Mouse (Mus musculus): ENCODE results near the gene Med15. TPM values are rescaled to one million over a fixed set of nuclear protein-coding genes. Genes with fewer than 3 reads are reported as not detected.
A peak's percentile ranks its signal among the peaks of the same experiment; 100 is the strongest.

Gene Med15
- polyA plus RNA-seq, 1 experiment from 2014 or later: 23.0 TPM

DNA sequence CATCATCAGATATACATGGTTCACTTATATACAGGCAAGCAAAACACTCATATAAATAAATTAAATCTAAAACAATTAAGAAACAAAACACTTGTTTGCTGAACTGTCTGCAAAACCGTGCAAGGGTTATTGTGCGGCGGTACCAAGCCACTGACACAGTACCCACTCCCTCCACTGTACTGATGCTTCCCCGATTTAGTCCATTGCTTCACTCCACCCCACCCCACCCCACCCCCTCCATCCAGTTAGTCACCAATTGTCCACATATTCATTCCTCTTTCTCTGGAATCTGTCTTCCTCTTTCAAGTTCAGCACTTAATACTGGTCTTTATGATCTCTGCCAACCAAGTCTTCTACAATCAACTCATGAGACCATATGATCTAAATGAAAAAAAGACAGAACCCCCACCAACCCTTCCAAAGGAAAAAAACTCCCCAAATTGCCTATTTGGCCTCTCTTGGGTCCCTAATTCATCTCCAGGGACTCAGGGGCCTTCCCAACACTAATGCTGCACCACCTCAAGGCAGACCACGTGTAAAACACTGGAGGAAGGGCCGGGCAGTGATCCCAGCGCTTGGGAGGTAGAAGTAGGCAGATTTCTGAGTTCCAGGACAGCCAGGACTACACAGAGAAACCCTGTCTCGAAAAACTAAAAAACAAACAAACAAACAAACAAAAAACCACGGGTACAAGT, 11.4 kb downstream of the Med15 start:
- 53% methylated on average over 9 of the region's 9 CpGs for WGBS
- ATAC-seq: no peak

DNA sequence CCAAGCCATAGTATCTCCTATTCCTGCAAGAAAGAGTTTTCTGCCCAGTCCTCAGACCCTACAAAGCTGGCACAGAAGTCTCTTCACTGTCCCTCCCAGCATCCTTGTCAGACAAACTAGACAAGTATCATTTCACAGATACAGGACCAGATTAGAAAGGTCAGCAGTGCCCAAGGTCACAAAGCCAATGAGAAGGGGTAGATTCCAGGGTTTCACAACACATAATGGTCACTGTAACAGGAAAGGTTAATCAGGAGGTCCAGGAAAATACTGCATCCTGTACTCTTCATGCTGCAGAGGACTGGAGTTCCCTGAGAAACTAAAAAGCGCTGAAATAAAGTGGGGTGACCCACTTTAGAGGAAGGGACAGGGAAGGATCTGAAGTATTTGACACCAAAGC, 14.9 kb downstream of the Med15 start:
- WGBS: 74% methylated on average over 1 of the region's 1 CpGs
- peaks cover 4% of the 10 kb centered on the region; the same call in 1 of the 2 replicates for H3K4me1 ChIP-seq (ENCODE audit: insufficient read depth, low read depth, low read length)
- ATAC-seq (no peak), DNase-seq (ENCODE audit: low spot score) (no peak)
- H3K9me3 ChIP-seq (ENCODE audit: low read length): no peaks in the 10 kb centered on the region
- no peak overlapping the region for H3K9ac ChIP-seq (replicated peaks; ENCODE audit: low read depth)
- H3K4me2 ChIP-seq (replicated peaks; ENCODE audit: low read depth, low read length): no peak overlapping the region
- no peak overlapping the region for H3K27ac ChIP-seq (ENCODE audit: low read length)
- TF ChIP-seq CTCF (IDR thresholded peaks at IDR 0.05): no peak
- TF ChIP-seq EP300 (IDR thresholded peaks at IDR 0.05): no peak
- no peaks in the 10 kb centered on the region for H3K36me3 ChIP-seq (ENCODE audit: insufficient read depth, low read length)
- H3K27me3 ChIP-seq (replicated peaks; ENCODE audit: insufficient read depth, low read length): no peaks in the 10 kb centered on the region
- H3K4me3 ChIP-seq (ENCODE audit: low read depth, low read length): no peak overlapping the region

More for the DNA sequence above, 11.4 kb downstream of the Med15 start:
- DNase-seq (ENCODE audit: low spot score): no peak
- peak overlapping the region; percentile 81 for H3K4me3 ChIP-seq (ENCODE audit: low read depth, low read length)
- no peaks in the 10 kb centered on the region for H3K27me3 ChIP-seq (replicated peaks; ENCODE audit: insufficient read depth, low read length)
- no peak overlapping the region for H3K27ac ChIP-seq (ENCODE audit: low read length)
- H3K9me3 ChIP-seq (ENCODE audit: low read length): no peaks in the 10 kb centered on the region
- H3K4me2 ChIP-seq (replicated peaks; ENCODE audit: low read depth, low read length): peak overlapping the region; percentile 63
- H3K9ac ChIP-seq (replicated peaks; ENCODE audit: low read depth): peak overlapping the region; percentile 90; the same call in 1 of the 2 replicates
- TF ChIP-seq CTCF (IDR thresholded peaks at IDR 0.05) (no peak), EP300 (IDR thresholded peaks at IDR 0.05) (no peak)
- H3K4me1 ChIP-seq (ENCODE audit: insufficient read depth, low read depth, low read length): peaks cover 4% of the 10 kb centered on the region; the same call in 1 of the 2 replicates
- H3K36me3 ChIP-seq (ENCODE audit: insufficient read depth, low read length): no peaks in the 10 kb centered on the region

DNA sequence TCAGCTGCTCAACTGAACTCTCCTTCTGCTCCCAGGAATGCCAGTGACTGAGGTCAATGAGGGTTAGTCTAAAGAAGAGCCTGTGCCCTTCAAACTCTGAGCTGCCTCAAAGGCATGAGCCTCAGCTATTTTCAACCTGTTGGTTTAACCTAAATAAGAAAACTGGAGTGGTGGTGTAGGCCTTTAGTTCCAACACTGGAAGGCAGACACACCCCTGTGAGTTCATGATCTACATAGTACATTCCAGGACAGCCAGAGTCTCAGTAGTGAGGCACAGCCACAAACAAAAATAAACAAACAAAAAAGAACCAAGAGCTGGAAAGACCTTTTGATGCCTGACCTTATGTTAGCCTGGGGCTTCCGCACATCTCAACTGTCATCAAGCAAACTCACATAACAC, 25.1 kb downstream of the Med15 start:
- Histone ChIP-seq H3K4me3 (ENCODE audit: low read depth, low read length) (no peak overlapping the region), H3K27me3 (replicated peaks; ENCODE audit: insufficient read depth, low read length) (no peaks in the 10 kb centered on the region), H3K36me3 (ENCODE audit: insufficient read depth, low read length) (peaks cover 4% of the 10 kb centered on the region; the same call in 1 of the 2 replicates), H3K4me2 (replicated peaks; ENCODE audit: low read depth, low read length) (no peak overlapping the region), H3K27ac (ENCODE audit: low read length) (0 out of 2 replicates have a peak overlapping the region, but pooled peaks have one; percentile 0), H3K4me1 (ENCODE audit: insufficient read depth, low read depth, low read length) (no peaks in the 10 kb centered on the region), H3K9ac (replicated peaks; ENCODE audit: low read depth) (no peak overlapping the region), H3K9me3 (ENCODE audit: low read length) (no peaks in the 10 kb centered on the region)
- TF ChIP-seq CTCF (IDR thresholded peaks at IDR 0.05) (no peak), EP300 (IDR thresholded peaks at IDR 0.05) (no peak)
- ATAC-seq (peak; percentile 73), DNase-seq (ENCODE audit: low spot score) (peak; percentile 32)
- 66% methylated on average over 1 of the region's 1 CpGs for WGBS

DNA sequence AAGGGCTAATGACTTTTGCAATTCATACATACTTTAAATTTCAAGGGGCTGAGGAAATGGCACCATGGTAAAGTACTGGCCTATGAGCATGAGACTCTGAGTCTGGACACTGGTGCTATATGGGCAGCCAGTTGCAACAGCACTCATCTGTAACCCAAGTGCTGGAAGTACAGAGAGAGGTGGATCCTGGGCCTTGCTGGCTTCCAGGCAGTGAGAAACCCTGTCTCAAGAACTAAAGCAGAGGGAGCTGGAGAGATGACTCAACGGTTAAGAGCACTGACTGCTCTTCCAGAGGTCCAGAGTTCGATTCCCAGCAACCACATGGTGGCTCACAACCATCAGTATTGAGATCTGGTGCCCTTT, 31.7 kb downstream of the Med15 start:
- ATAC-seq: peak; percentile 60
- H3K36me3 ChIP-seq (ENCODE audit: insufficient read depth, low read length): peaks cover 6% of the 10 kb centered on the region
- no peak overlapping the region for H3K4me2 ChIP-seq (replicated peaks; ENCODE audit: low read depth, low read length)
- no peaks in the 10 kb centered on the region for H3K27me3 ChIP-seq (replicated peaks; ENCODE audit: insufficient read depth, low read length)
- H3K9me3 ChIP-seq (ENCODE audit: low read length): no peaks in the 10 kb centered on the region
- WGBS: 77% methylated on average over 2 of the region's 2 CpGs
- H3K4me1 ChIP-seq (ENCODE audit: insufficient read depth, low read depth, low read length): no peaks in the 10 kb centered on the region
- H3K9ac ChIP-seq (replicated peaks; ENCODE audit: low read depth): no peak overlapping the region
- H3K4me3 ChIP-seq (ENCODE audit: low read depth, low read length): no peak overlapping the region
- H3K27ac ChIP-seq (ENCODE audit: low read length): no peak overlapping the region
- TF ChIP-seq CTCF (IDR thresholded peaks at IDR 0.05) (no peak), EP300 (IDR thresholded peaks at IDR 0.05) (no peak)
- DNase-seq (ENCODE audit: low spot score): peak; percentile 7

DNA sequence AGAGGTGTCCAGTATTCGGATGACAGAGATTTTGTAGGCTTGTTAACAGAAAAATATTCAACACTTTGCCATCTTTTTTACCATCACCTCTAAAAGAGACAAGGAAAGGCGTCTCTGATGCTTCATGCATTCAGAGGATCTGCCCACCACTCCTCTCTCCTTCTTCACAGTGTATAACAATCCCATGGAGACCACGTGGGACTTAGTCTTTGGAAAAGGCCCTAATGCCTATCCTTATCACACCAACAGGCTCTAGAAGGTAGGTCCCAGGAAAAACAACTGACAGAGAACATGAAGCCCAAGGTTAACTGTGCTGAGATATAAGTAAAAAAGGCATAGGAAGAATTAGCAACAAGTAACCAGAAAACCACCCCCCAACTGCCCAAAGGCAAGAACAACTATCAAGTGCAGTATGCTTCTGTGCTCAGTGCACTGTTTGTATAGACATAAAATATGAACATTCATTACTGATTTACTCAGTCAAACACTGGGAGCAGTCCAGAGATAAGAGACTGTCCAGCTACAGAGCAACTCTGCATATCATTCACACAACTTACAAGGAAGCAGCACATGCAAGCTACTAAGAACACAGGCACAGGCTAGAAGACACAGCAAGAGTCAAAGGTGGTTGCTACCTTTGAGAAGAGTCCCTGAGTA, 32.2 kb downstream of the Med15 start:
- no peak overlapping the region for H3K4me2 ChIP-seq (replicated peaks; ENCODE audit: low read depth, low read length)
- peaks cover 9% of the 10 kb centered on the region for H3K36me3 ChIP-seq (ENCODE audit: insufficient read depth, low read length)
- H3K27me3 ChIP-seq (replicated peaks; ENCODE audit: insufficient read depth, low read length): no peaks in the 10 kb centered on the region
- WGBS: 81% methylated on average over 3 of the region's 3 CpGs
- DNase-seq (ENCODE audit: low spot score) (no peak), ATAC-seq (no peak; the same call in 1 of the 2 replicates)
- TF ChIP-seq CTCF (IDR thresholded peaks at IDR 0.05) (no peak), EP300 (IDR thresholded peaks at IDR 0.05) (no peak)
- H3K4me1 ChIP-seq (ENCODE audit: insufficient read depth, low read depth, low read length): no peaks in the 10 kb centered on the region
- H3K9me3 ChIP-seq (ENCODE audit: low read length): no peaks in the 10 kb centered on the region
- no peak overlapping the region for H3K9ac ChIP-seq (replicated peaks; ENCODE audit: low read depth)
- H3K4me3 ChIP-seq (ENCODE audit: low read depth, low read length): no peak overlapping the region
- no peak overlapping the region for H3K27ac ChIP-seq (ENCODE audit: low read length)

DNA sequence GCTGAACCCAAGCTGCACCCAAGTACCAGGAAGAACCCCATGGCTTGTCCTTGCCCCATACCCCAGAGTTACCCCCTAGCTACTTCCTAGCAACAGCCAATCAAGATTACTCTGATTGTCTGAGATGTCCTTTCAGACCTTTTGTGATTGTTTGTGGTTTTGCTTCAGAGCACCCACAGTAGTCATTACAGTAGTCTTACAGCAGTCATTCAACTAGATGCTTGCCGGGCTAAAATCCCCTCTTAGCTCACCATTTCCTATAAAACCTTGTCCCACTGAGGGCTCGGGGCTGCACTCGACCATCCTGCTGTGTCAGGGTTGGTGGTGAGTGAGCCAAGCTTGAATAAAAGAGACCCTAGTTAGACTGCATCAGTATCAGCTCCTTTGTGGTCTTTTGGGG, 37.8 kb downstream of the Med15 start:
- Histone ChIP-seq H3K27ac (ENCODE audit: low read length) (no peak overlapping the region), H3K36me3 (ENCODE audit: insufficient read depth, low read length) (peaks cover 11% of the 10 kb centered on the region; the same call in 1 of the 2 replicates), H3K9ac (replicated peaks; ENCODE audit: low read depth) (no peak overlapping the region), H3K9me3 (ENCODE audit: low read length) (no peaks in the 10 kb centered on the region), H3K4me1 (ENCODE audit: insufficient read depth, low read depth, low read length) (no peaks in the 10 kb centered on the region), H3K4me3 (ENCODE audit: low read depth, low read length) (no peak overlapping the region), H3K27me3 (replicated peaks; ENCODE audit: insufficient read depth, low read length) (no peaks in the 10 kb centered on the region), H3K4me2 (replicated peaks; ENCODE audit: low read depth, low read length) (no peak overlapping the region)
- 96% methylated on average over 3 of the region's 3 CpGs for WGBS
- DNase-seq (ENCODE audit: low spot score) (no peak), ATAC-seq (no peak)
- TF ChIP-seq EP300 (IDR thresholded peaks at IDR 0.05) (no peak), CTCF (IDR thresholded peaks at IDR 0.05) (no peak)
